Mouse (Mus musculus) CH12.LX (cell line): ENCODE results near the gene Prps1l1. TPM values are rescaled to one million over a fixed set of nuclear protein-coding genes. Genes with fewer than 3 reads are reported as not detected.

ENCODE experiments used
- DNase-seq: peaks from one replicate; pipeline ENCODE4 v3.0.0-alpha.2; 2013; ENCODE audit errors: extremely low read depth
- H3K27ac ChIP-seq: 2 replicates; pipeline ENCODE4 v1.5.1; 2012; ENCODE audit warnings: low read depth, mild to moderate bottlenecking, control low read depth, moderate library complexity; ENCODE audit not compliant: insufficient read depth
- H3K27me3 ChIP-seq: replicated peaks from 2 replicates; pipeline ENCODE3; 2012; ENCODE audit warnings: inconsistent platforms
- H3K36me3 ChIP-seq, 2 experiments: replicated peaks in 1 of 2; 2 replicates each; pipeline versions ENCODE3 to v1.6.1; 2012; ENCODE audit warnings: inconsistent platforms in 1 of 2, low read length in 1 of 2, mild to moderate bottlenecking in 1 of 2, mixed read lengths in 1 of 2, moderate library complexity in 1 of 2; ENCODE audit not compliant: control insufficient read depth in 1 of 2, insufficient read depth in 1 of 2
- H3K4me1 ChIP-seq, 2 experiments: 2 replicates each; pipeline ENCODE4 v1.6.1; 2012; ENCODE audit warnings: inconsistent platforms in 1 of 2, moderate library complexity in 1 of 2; ENCODE audit not compliant: insufficient read depth in 2 of 2, control insufficient read depth in 1 of 2
- H3K4me2 ChIP-seq: 2 replicates; pipeline ENCODE4 v1.6.1; 2012; ENCODE audit warnings: low read depth, mild to moderate bottlenecking, control low read depth; ENCODE audit not compliant: poor library complexity, insufficient read depth, severe bottlenecking
- H3K4me3 ChIP-seq, 3 experiments: fragments of 150-350 bp in 1 of 3; sonication (generic) in 1 of 3; replicated peaks in 1 of 3; 2 replicates each; pipeline versions ENCODE3 to v1.5.1; 2011 to 2012; ENCODE audit warnings: low read depth in 2 of 3, low read length in 2 of 3, mild to moderate bottlenecking in 2 of 3, moderate library complexity in 2 of 3, control low read depth in 1 of 3, improper control_type of control experiment in 1 of 3, inconsistent platforms in 1 of 3, mixed read lengths in 1 of 3; ENCODE audit not compliant: poor library complexity in 1 of 3
- H3K79me2 ChIP-seq: replicated peaks from 2 replicates; pipeline ENCODE4 v1.6.1; 2012; ENCODE audit warnings: mild to moderate bottlenecking, moderate library complexity; ENCODE audit not compliant: control insufficient read depth, poor library complexity, insufficient read depth, severe bottlenecking; ENCODE audit errors: extremely low read depth
- H3K9ac ChIP-seq: 2 replicates; pipeline ENCODE4 v1.6.1; 2012; ENCODE audit warnings: low read depth, mild to moderate bottlenecking, control low read depth, moderate library complexity; ENCODE audit not compliant: insufficient read depth
- H3K9me3 ChIP-seq: replicated peaks from 2 replicates; pipeline ENCODE3; 2012; ENCODE audit warnings: low read length, inconsistent platforms, mixed read lengths
- BHLHE40 ChIP-seq: IDR thresholded peaks from 2 replicates; pipeline ENCODE4 v1.6.1; 2011; ENCODE audit warnings: mild to moderate bottlenecking, low read depth, low read length, improper control_type of control experiment
- CHD2 ChIP-seq: IDR thresholded peaks from 2 replicates; pipeline ENCODE4 v1.6.1; 2011; ENCODE audit warnings: low read length, improper control_type of control experiment
- EP300 ChIP-seq: IDR thresholded peaks from 2 replicates; pipeline ENCODE4 v1.6.1; 2011; ENCODE audit warnings: low read length, improper control_type of control experiment
- HCFC1 ChIP-seq: IDR thresholded peaks from 2 replicates; pipeline ENCODE4 v1.6.1; 2012; ENCODE audit warnings: low read depth, mild to moderate bottlenecking, inconsistent platforms, low read length, improper control_type of control experiment
- IRF4 ChIP-seq: IDR thresholded peaks from 2 replicates; pipeline ENCODE4 v1.6.1; 2014; ENCODE audit warnings: low read depth, mild to moderate bottlenecking, inconsistent platforms, low read length, improper control_type of control experiment
- JUN ChIP-seq: IDR thresholded peaks from 2 replicates; pipeline ENCODE4 v1.6.1; 2011; ENCODE audit warnings: low read depth, mild to moderate bottlenecking, low read length, improper control_type of control experiment, moderate library complexity; ENCODE audit not compliant: insufficient read depth
- KAT2A ChIP-seq: IDR thresholded peaks from 2 replicates; pipeline ENCODE4 v1.6.1; 2012; ENCODE audit warnings: low read length, improper control_type of control experiment, inconsistent platforms; ENCODE audit not compliant: insufficient replicate concordance
- MAFK ChIP-seq: IDR thresholded peaks from 2 replicates; pipeline ENCODE4 v1.6.1; 2011; ENCODE audit warnings: low read length, improper control_type of control experiment; ENCODE audit not compliant: insufficient replicate concordance
- MYC ChIP-seq: IDR thresholded peaks from 2 replicates; pipeline ENCODE4 v1.6.1; 2011; ENCODE audit warnings: low read depth, mild to moderate bottlenecking, improper control_type of control experiment, low read length
- NELFE ChIP-seq: IDR thresholded peaks from 2 replicates; pipeline ENCODE4 v1.6.1; 2011; ENCODE audit warnings: low read depth, low read length, improper control_type of control experiment
- NRF1 ChIP-seq: IDR thresholded peaks from 2 replicates; pipeline ENCODE4 v1.6.1; 2014; ENCODE audit warnings: low read depth, mild to moderate bottlenecking, inconsistent platforms, low read length, improper control_type of control experiment, moderate library complexity
- PAX5 ChIP-seq: IDR thresholded peaks from 2 replicates; pipeline ENCODE4 v1.6.1; 2012; ENCODE audit warnings: low read length, inconsistent platforms, mixed read lengths
- POLR2A ChIP-seq: IDR thresholded peaks from 2 replicates; pipeline ENCODE4 v1.6.1; 2011; ENCODE audit warnings: low read depth, mild to moderate bottlenecking, improper control_type of control experiment, low read length
- RAD21 ChIP-seq: IDR thresholded peaks from 2 replicates; pipeline ENCODE4 v1.6.1; 2011; ENCODE audit warnings: low read depth, mild to moderate bottlenecking, low read length, improper control_type of control experiment, moderate library complexity
- SIN3A ChIP-seq: IDR thresholded peaks from 2 replicates; pipeline ENCODE4 v1.6.1; 2012; ENCODE audit warnings: low read length, improper control_type of control experiment, inconsistent platforms
- SMC3 ChIP-seq: IDR thresholded peaks from 2 replicates; pipeline ENCODE4 v1.6.1; 2011; ENCODE audit warnings: low read depth, low read length, improper control_type of control experiment
- TBP ChIP-seq: conservative IDR thresholded peaks from 2 replicates; pipeline ENCODE4 v1.6.1; 2011; ENCODE audit warnings: low read depth, low read length, improper control_type of control experiment
- UBTF ChIP-seq: IDR thresholded peaks from 2 replicates; pipeline ENCODE4 v1.6.1; 2012; ENCODE audit warnings: low read depth, mild to moderate bottlenecking, inconsistent platforms, low read length, improper control_type of control experiment, moderate library complexity
- USF1 ChIP-seq: IDR thresholded peaks from 2 replicates; pipeline ENCODE4 v1.6.1; 2014; ENCODE audit warnings: low read depth, mild to moderate bottlenecking, inconsistent platforms, low read length, improper control_type of control experiment
- ZC3H11A ChIP-seq: IDR thresholded peaks from 2 replicates; pipeline ENCODE4 v1.6.1; 2012; ENCODE audit warnings: low read depth, mild to moderate bottlenecking, inconsistent platforms, low read length, improper control_type of control experiment
- dilution Hi-C: fragments of 300-500 bp; cut with MboI; formaldehyde crosslinking; loops from 2 replicates; pipeline ENCODE4 v1.14.3; 2020; ENCODE audit warnings: low sequenced_read_pairs; ENCODE audit not compliant: extremely low pct_unique_long_range_greater_than_20kb, extremely low pct_ligation_motif_present
- in situ Hi-C: fragments of 300-500 bp; cut with MboI; formaldehyde crosslinking; loops from 3 replicates; pipeline ENCODE4 v1.14.3; 2019; ENCODE audit warnings: low sequenced_read_pairs, low pct_ligation_motif_present, low pct_unique_long_range_greater_than_20kb, mixed read lengths
- polyA plus RNA-seq: library from polyadenylated mRNA; unstranded; fragments of >175 nt; gene quantifications from 2 replicates; pipeline ENCODE4 v1.2.1, GENCODE M21; 2012; ENCODE audit warnings: low read depth; ENCODE audit not compliant: insufficient read length
- total RNA-seq, 2 experiments: library from RNA; depleted of rRNA; stranded (reverse); fragments of 300-350 nt in 1 of 2; fragments of >200 nt in 1 of 2; gene quantifications; 2 replicates each; pipeline ENCODE4 v1.2.3; 2012 to 2014

Prps1l1 gene
- total and polyA plus RNA-seq, 3 experiments: not detected

DNA sequence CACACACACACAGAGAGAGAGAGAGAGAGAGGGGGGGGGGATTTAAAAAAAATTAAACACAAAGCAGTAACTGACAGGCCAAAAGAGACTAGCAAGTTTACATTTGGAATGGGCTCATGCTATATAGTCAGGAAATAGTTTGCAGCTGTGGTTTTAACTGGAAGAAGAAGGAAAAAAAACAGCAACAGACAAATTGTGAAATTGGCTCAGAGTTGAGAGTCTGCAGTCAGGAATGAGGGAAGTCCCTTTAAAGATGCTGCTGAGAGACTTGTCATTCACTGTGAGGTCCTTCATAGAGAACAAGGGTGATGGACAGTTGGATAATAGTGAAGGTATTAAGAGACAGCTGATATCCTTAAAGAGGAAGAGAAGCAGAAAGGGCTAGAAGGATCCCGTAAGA is 26.9 kb downstream of the Prps1l1 start:
- DNase-seq: no peak
- Histone ChIP-seq H3K36me3 (no peaks in the 10 kb centered on the region), H3K9ac (no peak overlapping the region), H3K27ac (no peak overlapping the region), H3K27me3 (no peaks in the 10 kb centered on the region), H3K79me2 (no peaks in the 10 kb centered on the region), H3K9me3 (no peaks in the 10 kb centered on the region), H3K4me2 (no peak overlapping the region), H3K4me3 (no peak overlapping the region), H3K4me1 (no peaks in the 10 kb centered on the region)
- TF ChIP-seq HCFC1: no peak
- no peak for TF ChIP-seq CHD2
- no peak for TF ChIP-seq SMC3
- TF ChIP-seq ZC3H11A: no peak
- dilution Hi-C loops (no loop called here), in situ Hi-C loops (loop anchor here (25.0 kb wide), 1 partner anchor 349 kb away; no protein-coding TSS in a partner anchor)

DNA sequence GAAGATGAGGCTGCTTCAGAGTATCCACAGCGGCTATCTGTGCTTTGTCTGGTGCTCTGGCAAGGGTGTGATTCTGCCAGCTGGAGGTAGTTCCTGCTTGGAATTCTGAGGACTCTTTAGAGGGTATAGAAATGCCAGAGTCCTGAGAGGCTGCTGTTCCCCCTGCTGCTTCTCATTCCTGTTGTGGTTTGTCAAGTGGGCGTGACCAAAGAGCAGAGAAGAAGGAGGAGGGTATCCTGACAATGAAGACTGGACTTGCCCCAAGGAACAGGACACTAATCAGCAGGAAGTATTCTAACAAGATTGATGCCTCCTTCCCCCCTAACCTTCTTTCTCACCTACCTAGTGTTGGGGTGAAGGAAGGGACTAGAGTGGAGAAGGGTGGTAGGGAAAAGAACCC is 29.4 kb downstream of the Prps1l1 start:
- Histone ChIP-seq H3K4me2 (no peak overlapping the region), H3K79me2 (no peaks in the 10 kb centered on the region), H3K4me3 (no peak overlapping the region), H3K9me3 (no peaks in the 10 kb centered on the region), H3K4me1 (peaks cover 0 to 4% of the 10 kb centered on the region in 2 experiments; a peak in 1 of 4 replicates), H3K36me3 (no peaks in the 10 kb centered on the region), H3K27ac (no peak overlapping the region), H3K9ac (no peak overlapping the region), H3K27me3 (no peaks in the 10 kb centered on the region)
- in situ Hi-C loops (loop anchor here (25.0 kb wide), 1 partner anchor 352 kb away; no protein-coding TSS in a partner anchor), dilution Hi-C loops (no loop called here)
- TF ChIP-seq SIN3A (no peak), USF1 (no peak), NELFE (no peak), NRF1 (no peak), TBP (no peak), POLR2A (no peak), MYC (no peak), BHLHE40 (no peak), IRF4 (no peak), KAT2A (no peak), MAFK (no peak), JUN (no peak), RAD21 (no peak), EP300 (no peak), UBTF (no peak), PAX5 (no peak)
- no peak for DNase-seq
